Mouse (Mus musculus) CD4-positive naive resting alpha-beta T cell, adult 76 days (primary cell): Measurements from ENCODE around the gene Gm26992. TPM values are rescaled to one million over a fixed set of nuclear protein-coding genes. Genes with fewer than 3 reads are reported as not detected.

Source experiments
- total RNA-seq: library from RNA; stranded (reverse); gene quantifications from one replicate; pipeline ENCODE4 v1.2.4, GENCODE M21; 2023

Gm26992 gene
- not detected for total RNA-seq

DNA sequence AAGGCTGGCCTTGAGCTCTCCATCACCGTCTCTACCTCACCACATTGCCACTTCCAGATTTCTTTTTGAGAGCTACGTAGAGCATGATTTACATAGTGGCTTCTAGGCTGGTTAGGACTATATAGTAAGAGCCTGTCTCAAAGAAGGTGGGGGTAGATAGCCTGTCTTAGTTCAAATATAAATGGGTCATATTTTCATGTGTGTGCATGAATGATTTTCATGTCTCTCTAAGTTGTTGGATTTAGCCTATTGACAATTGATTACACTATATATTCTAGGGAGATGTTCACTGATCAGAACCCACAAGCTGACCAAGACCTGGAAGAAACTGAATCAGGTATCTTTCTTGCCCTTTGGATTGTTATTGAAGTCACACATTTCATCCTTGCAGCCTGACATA is at the start of gene Gm26992:
TSS of gene Gm26992 (plus strand) at position 301 of the 400 bp plus-strand sequence.

DNA sequence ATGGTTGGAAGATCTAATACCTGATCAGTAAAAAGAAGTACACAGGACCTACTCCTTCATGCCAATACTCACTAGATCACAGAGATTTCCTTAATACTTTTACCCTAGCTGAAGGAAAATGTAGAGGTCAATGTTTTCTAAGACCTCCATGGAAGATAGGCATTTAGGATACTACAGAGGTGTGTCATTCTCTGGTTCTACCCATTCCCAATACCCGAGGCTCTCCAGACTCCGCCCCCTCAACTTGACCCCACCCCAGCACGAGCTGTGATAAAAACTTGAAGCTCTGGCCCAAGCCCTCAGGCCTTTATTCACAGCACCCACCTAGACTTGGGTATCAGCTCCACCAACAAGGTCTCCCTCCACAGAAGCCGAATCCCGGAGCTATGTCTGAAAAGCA is 7.6 kb upstream of the Gm26992 start, which contains the start of gene Tsx:
TSS of gene Tsx (plus strand) at position 301 of the 400 bp plus-strand sequence.

Other genes with a start within 250 kb of the Gm26992 start
- not detected for gene Nap1l2, start 235.4 kb upstream of the Gm26992 start, total RNA-seq
- not detected for gene Cdx4, start 100.6 kb upstream of the Gm26992 start, total RNA-seq
- gene Chic1, start 65.5 kb upstream of the Gm26992 start, total RNA-seq: 2.1 TPM
- gene Tsx, start 7.5 kb upstream of the Gm26992 start, total RNA-seq: not detected
- gene Zcchc13, start 208.6 kb downstream of the Gm26992 start, total RNA-seq: not detected